Mouse (Mus musculus): ENCODE measurements around the gene Prkcz. TPM values are rescaled to one million over a fixed set of nuclear protein-coding genes. Genes with fewer than 3 reads are reported as not detected.
A peak's percentile ranks its signal among the peaks of the same experiment; 100 is the strongest.

The Prkcz gene
- polyA plus RNA-seq, 1 experiment from 2014 or later = 93.9 TPM

GRCm38 (mm10) chr4:155295026-155295590 lies 66.1 kb downstream of the Prkcz start:
- ATAC-seq = no peak

DNA sequence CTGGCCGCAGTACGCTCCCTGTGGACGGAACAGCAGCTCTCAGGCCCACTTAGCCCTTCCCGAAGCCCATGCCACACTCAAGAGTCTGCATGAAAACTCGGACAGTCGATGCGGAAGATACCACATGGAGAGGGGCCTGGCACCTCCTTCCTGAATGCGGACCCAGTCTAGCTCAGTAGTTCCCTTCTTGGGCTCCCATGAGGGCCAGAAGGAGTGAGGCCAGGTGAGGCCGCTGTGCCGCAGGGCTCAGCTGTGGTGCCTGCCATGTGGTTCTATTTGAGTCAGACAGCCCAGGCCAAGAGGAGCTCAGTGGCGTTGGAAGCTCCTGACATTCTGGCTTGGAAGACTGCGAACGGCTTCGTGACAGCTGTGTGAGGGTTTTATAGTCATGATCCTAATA lies 66.8 kb downstream of the Prkcz start:
- H3K9ac ChIP-seq (ENCODE audit: low read depth, low read length) = no peak overlapping the region
- H3K36me3 ChIP-seq (ENCODE audit: control insufficient read depth, insufficient read depth, low read length) = peaks cover 3% of the 10 kb centered on the region
- H3K4me2 ChIP-seq (ENCODE audit: low read length) = no peak overlapping the region
- no peak overlapping the region for H3K4me3 ChIP-seq (ENCODE audit: low read length)
- ATAC-seq = no peak
- 86% methylated on average over 14 of the region's 14 CpGs for WGBS
- H3K27ac ChIP-seq (ENCODE audit: low read depth, low read length) = no peak overlapping the region
- H3K9me3 ChIP-seq (ENCODE audit: control insufficient read depth, low read length) = no peaks in the 10 kb centered on the region
- no peaks in the 10 kb centered on the region for H3K27me3 ChIP-seq (replicated peaks; ENCODE audit: control insufficient read depth, insufficient read depth, low read length)
- 0 out of 2 replicates have a peak, but pooled peaks cover 2% of the 10 kb centered on the region for H3K4me1 ChIP-seq (ENCODE audit: control insufficient read depth, insufficient read depth, low read depth, low read length)

More at GRCm38 (mm10) chr4:155295026-155295590, 66.1 kb downstream of the Prkcz start:
- H3K9me3 ChIP-seq (ENCODE audit: control insufficient read depth, low read length) = no peaks in the 10 kb centered on the region
- WGBS = 86% methylated on average over 10 of the region's 10 CpGs
- peaks cover 2% of the 10 kb centered on the region; the same call in 1 of the 2 replicates for H3K36me3 ChIP-seq (ENCODE audit: control insufficient read depth, insufficient read depth, low read length)
- H3K27me3 ChIP-seq (replicated peaks; ENCODE audit: control insufficient read depth, insufficient read depth, low read length) = no peaks in the 10 kb centered on the region
- no peak overlapping the region for H3K4me2 ChIP-seq (ENCODE audit: low read length)
- 0 out of 2 replicates have a peak overlapping the region, but pooled peaks have one; percentile 4 for H3K27ac ChIP-seq (ENCODE audit: low read depth, low read length)
- 0 out of 2 replicates have a peak, but pooled peaks cover 2% of the 10 kb centered on the region for H3K4me1 ChIP-seq (ENCODE audit: control insufficient read depth, insufficient read depth, low read depth, low read length)
- H3K4me3 ChIP-seq (ENCODE audit: low read length) = no peak overlapping the region
- no peak overlapping the region for H3K9ac ChIP-seq (ENCODE audit: low read depth, low read length)

GRCm38 (mm10) chr4:155292863-155293262 lies 68.3 kb downstream of the Prkcz start:
- WGBS = 87% methylated on average over 10 of the region's 10 CpGs
- H3K9ac ChIP-seq (ENCODE audit: low read depth, low read length) = no peak overlapping the region
- no peak for ATAC-seq
- 0 out of 2 replicates have a peak, but pooled peaks cover 2% of the 10 kb centered on the region for H3K4me1 ChIP-seq (ENCODE audit: control insufficient read depth, insufficient read depth, low read depth, low read length)
- H3K4me3 ChIP-seq (ENCODE audit: low read length) = no peak overlapping the region
- no peaks in the 10 kb centered on the region for H3K9me3 ChIP-seq (ENCODE audit: control insufficient read depth, low read length)
- no peak overlapping the region for H3K27ac ChIP-seq (ENCODE audit: low read depth, low read length)
- peaks cover 3% of the 10 kb centered on the region for H3K36me3 ChIP-seq (ENCODE audit: control insufficient read depth, insufficient read depth, low read length)
- no peaks in the 10 kb centered on the region for H3K27me3 ChIP-seq (replicated peaks; ENCODE audit: control insufficient read depth, insufficient read depth, low read length)
- H3K4me2 ChIP-seq (ENCODE audit: low read length) = no peak overlapping the region

DNA sequence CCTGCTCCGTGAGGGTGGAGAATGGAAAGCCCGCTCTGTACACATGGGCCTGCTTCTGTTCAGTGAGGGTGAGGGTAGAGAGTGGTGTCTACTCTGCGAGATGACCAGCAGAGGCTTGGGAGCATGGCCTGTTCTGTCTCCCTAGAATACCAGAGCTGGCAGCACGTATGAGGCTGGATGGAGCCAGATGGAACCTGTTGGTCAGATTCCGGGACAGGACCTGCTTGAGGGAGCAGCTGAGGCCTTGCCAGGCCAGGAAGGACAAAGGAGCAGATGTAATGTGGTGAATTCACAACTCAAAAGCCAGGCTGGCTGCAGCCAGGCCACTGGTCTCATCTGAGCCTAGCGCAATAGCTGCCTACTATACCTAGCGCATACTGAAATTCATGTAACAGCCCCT lies 71.1 kb downstream of the Prkcz start:
- H3K4me3 ChIP-seq (ENCODE audit: low read length) = no peak overlapping the region
- no peak overlapping the region for H3K4me2 ChIP-seq (ENCODE audit: low read length)
- 92% methylated on average over 7 of the region's 7 CpGs for WGBS
- H3K9me3 ChIP-seq (ENCODE audit: control insufficient read depth, low read length) = no peaks in the 10 kb centered on the region
- no peak overlapping the region for H3K9ac ChIP-seq (ENCODE audit: low read depth, low read length)
- H3K27ac ChIP-seq (ENCODE audit: low read depth, low read length) = no peak overlapping the region
- peaks cover 3% of the 10 kb centered on the region for H3K36me3 ChIP-seq (ENCODE audit: control insufficient read depth, insufficient read depth, low read length)
- no peaks in the 10 kb centered on the region for H3K27me3 ChIP-seq (replicated peaks; ENCODE audit: control insufficient read depth, insufficient read depth, low read length)
- no peak for ATAC-seq
- H3K4me1 ChIP-seq (ENCODE audit: control insufficient read depth, insufficient read depth, low read depth, low read length) = no peaks in the 10 kb centered on the region

- WGBS = 100% methylated on average over 1 of the region's 1 CpGs
- Histone ChIP-seq H3K4me3 (ENCODE audit: low read length) (no peak overlapping the region), H3K4me2 (ENCODE audit: low read length) (no peak overlapping the region), H3K9me3 (ENCODE audit: control insufficient read depth, low read length) (no peaks in the 10 kb centered on the region), H3K36me3 (ENCODE audit: control insufficient read depth, insufficient read depth, low read length) (peaks cover 3% of the 10 kb centered on the region), H3K27ac (ENCODE audit: low read depth, low read length) (no peak overlapping the region), H3K27me3 (replicated peaks; ENCODE audit: control insufficient read depth, insufficient read depth, low read length) (no peaks in the 10 kb centered on the region), H3K4me1 (ENCODE audit: control insufficient read depth, insufficient read depth, low read depth, low read length) (no peaks in the 10 kb centered on the region; the same call in 1 of the 2 replicates), H3K9ac (ENCODE audit: low read depth, low read length) (no peak overlapping the region)
- no peak for ATAC-seq
Measured at GRCm38 (mm10) chr4:155288586-155288985, 72.6 kb downstream of the Prkcz start.

DNA sequence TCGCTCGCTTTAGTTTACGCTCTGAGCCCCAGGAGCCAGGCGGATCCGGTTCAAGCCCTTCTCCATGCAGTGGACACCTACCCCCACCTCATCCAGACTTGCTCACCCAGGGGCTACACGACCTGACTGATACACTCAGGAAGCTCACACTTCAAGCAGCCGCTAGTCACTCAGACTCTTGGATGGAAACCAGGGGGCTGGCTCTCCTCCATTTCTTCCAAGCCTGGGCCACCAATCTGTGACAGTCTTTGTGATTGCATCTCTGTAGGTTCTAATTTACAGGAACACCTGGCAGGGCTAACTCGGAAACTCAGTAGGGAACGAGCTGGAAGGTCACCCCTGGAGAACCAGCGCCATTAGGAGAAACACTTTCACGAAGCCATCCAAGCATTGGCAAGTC lies 73.4 kb downstream of the Prkcz start:
- Histone ChIP-seq H3K9ac (ENCODE audit: low read depth, low read length) (no peak overlapping the region), H3K9me3 (ENCODE audit: control insufficient read depth, low read length) (no peaks in the 10 kb centered on the region), H3K27ac (ENCODE audit: low read depth, low read length) (no peak overlapping the region), H3K4me3 (ENCODE audit: low read length) (no peak overlapping the region), H3K36me3 (ENCODE audit: control insufficient read depth, insufficient read depth, low read length) (peaks cover 3% of the 10 kb centered on the region), H3K4me2 (ENCODE audit: low read length) (no peak overlapping the region), H3K4me1 (ENCODE audit: control insufficient read depth, insufficient read depth, low read depth, low read length) (peaks cover 6% of the 10 kb centered on the region), H3K27me3 (replicated peaks; ENCODE audit: control insufficient read depth, insufficient read depth, low read length) (no peaks in the 10 kb centered on the region)
- 81% methylated on average over 11 of the region's 11 CpGs for WGBS
- ATAC-seq = no peak

GRCm38 (mm10) chr4:155286090-155286489 lies 75.1 kb downstream of the Prkcz start:
- WGBS = 95% methylated on average over 4 of the region's 4 CpGs
- Histone ChIP-seq H3K9me3 (ENCODE audit: control insufficient read depth, low read length) (no peaks in the 10 kb centered on the region), H3K4me3 (ENCODE audit: low read length) (no peak overlapping the region), H3K9ac (ENCODE audit: low read depth, low read length) (no peak overlapping the region), H3K36me3 (ENCODE audit: control insufficient read depth, insufficient read depth, low read length) (peaks cover 3% of the 10 kb centered on the region), H3K27me3 (replicated peaks; ENCODE audit: control insufficient read depth, insufficient read depth, low read length) (no peaks in the 10 kb centered on the region), H3K4me1 (ENCODE audit: control insufficient read depth, insufficient read depth, low read depth, low read length) (peaks cover 8% of the 10 kb centered on the region), H3K4me2 (ENCODE audit: low read length) (no peak overlapping the region), H3K27ac (ENCODE audit: low read depth, low read length) (no peak overlapping the region)
- ATAC-seq = no peak

DNA sequence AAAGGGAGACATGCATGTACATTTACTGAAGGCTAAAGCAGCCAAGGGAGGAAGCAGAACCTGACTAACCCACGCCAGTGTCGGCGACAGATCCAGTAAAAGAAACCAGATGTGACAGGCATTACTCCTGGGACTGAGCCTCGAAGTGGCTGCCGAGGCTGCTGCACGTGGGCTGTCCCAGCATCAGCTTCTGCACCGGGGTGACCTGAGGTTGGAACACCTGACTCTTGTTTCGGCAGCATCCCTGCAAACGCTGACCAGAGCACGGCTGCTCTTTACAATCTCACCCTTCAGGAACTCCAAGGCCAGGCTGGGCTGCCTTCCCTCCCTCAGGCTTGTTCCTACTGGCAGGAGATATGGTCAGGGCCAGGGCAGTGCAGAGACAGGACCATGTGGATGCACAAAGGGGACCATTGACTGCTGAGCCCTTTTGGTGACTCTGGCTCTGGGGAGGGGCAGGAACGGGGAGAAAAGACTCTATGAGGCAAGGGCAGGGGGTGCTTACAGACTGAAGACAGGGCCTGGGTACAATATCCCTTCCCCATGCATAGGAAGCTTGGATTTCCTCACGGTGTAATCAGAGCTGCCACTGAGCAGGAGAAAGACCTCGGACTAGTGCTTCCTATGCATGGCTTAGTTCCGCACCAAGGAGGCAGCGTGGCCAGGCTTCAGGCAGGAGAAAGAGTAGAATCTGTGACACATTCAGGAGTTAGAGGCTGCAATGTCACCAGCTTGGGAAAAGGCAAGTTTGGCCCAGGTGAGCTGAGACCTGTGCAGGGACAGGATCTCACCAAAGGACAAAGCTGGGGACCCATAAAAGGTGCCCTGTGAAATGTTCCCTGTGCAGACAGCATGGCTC lies 76.4 kb downstream of the Prkcz start:
- H3K4me3 ChIP-seq (ENCODE audit: low read length) = no peak overlapping the region
- no peaks in the 10 kb centered on the region for H3K27me3 ChIP-seq (replicated peaks; ENCODE audit: control insufficient read depth, insufficient read depth, low read length)
- no peak overlapping the region for H3K9ac ChIP-seq (ENCODE audit: low read depth, low read length)
- 78% methylated on average over 15 of the region's 15 CpGs for WGBS
- no peak for ATAC-seq
- no peaks in the 10 kb centered on the region; the same call in 1 of the 2 replicates for H3K36me3 ChIP-seq (ENCODE audit: control insufficient read depth, insufficient read depth, low read length)
- H3K9me3 ChIP-seq (ENCODE audit: control insufficient read depth, low read length) = no peaks in the 10 kb centered on the region
- H3K4me2 ChIP-seq (ENCODE audit: low read length) = no peak overlapping the region
- peaks cover 8% of the 10 kb centered on the region for H3K4me1 ChIP-seq (ENCODE audit: control insufficient read depth, insufficient read depth, low read depth, low read length)
- H3K27ac ChIP-seq (ENCODE audit: low read depth, low read length) = no peak overlapping the region

GRCm38 (mm10) chr4:155283585-155283984 lies 77.6 kb downstream of the Prkcz start:
- Histone ChIP-seq H3K9ac (ENCODE audit: low read depth, low read length) (no peak overlapping the region), H3K4me2 (ENCODE audit: low read length) (no peak overlapping the region), H3K36me3 (ENCODE audit: control insufficient read depth, insufficient read depth, low read length) (no peaks in the 10 kb centered on the region), H3K27ac (ENCODE audit: low read depth, low read length) (peak overlapping the region; percentile 2), H3K4me3 (ENCODE audit: low read length) (no peak overlapping the region), H3K27me3 (replicated peaks; ENCODE audit: control insufficient read depth, insufficient read depth, low read length) (no peaks in the 10 kb centered on the region), H3K9me3 (ENCODE audit: control insufficient read depth, low read length) (no peaks in the 10 kb centered on the region), H3K4me1 (ENCODE audit: control insufficient read depth, insufficient read depth, low read depth, low read length) (peaks cover 8% of the 10 kb centered on the region)
- 61% methylated on average over 9 of the region's 9 CpGs for WGBS
- no peak for ATAC-seq

Data from hindbrain, embryonic 16.5 days (tissue).